Mouse (Mus musculus): ENCODE results near the gene Rpl11.

Rpl11 gene

GRCm38 (mm10) chr4:136070592-136070991 lies 17.4 kb upstream of the Rpl11 start:
- no peak for DNase-seq (ENCODE audit: low read depth)

- no peak for DNase-seq (ENCODE audit: low read depth)
These were observed 16.7 kb upstream of the Rpl11 start for GRCm38 (mm10) chr4:136069954-136070353.

- no peak for DNase-seq (ENCODE audit: low read depth)
These were observed 16.1 kb upstream of the Rpl11 start for GRCm38 (mm10) chr4:136069313-136069712.

GRCm38 (mm10) chr4:136063143-136063542 lies 9.9 kb upstream of the Rpl11 start:
- no peak for DNase-seq (ENCODE audit: low read depth)

GRCm38 (mm10) chr4:136059800-136060488 lies 6.7 kb upstream of the Rpl11 start:
- peak; percentile 60 for DNase-seq (ENCODE audit: low read depth)

- DNase-seq (ENCODE audit: low read depth): no peak
These were observed 4.7 kb upstream of the Rpl11 start for GRCm38 (mm10) chr4:136057916-136058315.

- no peak for DNase-seq (ENCODE audit: low read depth)
These were observed 2.8 kb upstream of the Rpl11 start for GRCm38 (mm10) chr4:136056030-136056429.

GRCm38 (mm10) chr4:136053843-136054242 lies 615 bp upstream of the Rpl11 start:
- no peak for DNase-seq (ENCODE audit: low read depth)

GRCm38 (mm10) chr4:136052534-136053246 lies 538 bp downstream of the Rpl11 start:
- DNase-seq (ENCODE audit: low read depth): no peak

- DNase-seq (ENCODE audit: low read depth): no peak
These were observed 1.2 kb downstream of the Rpl11 start for GRCm38 (mm10) chr4:136052060-136052459.

GRCm38 (mm10) chr4:136050226-136050625 lies 3.0 kb downstream of the Rpl11 start:
- no peak for DNase-seq (ENCODE audit: low read depth)

GRCm38 (mm10) chr4:136048291-136049032 lies 4.8 kb downstream of the Rpl11 start:
- DNase-seq (ENCODE audit: low read depth): no peak

GRCm38 (mm10) chr4:136047626-136048025 lies 5.6 kb downstream of the Rpl11 start:
- no peak for DNase-seq (ENCODE audit: low read depth)

- DNase-seq (ENCODE audit: low read depth): no peak
These were observed 6.3 kb downstream of the Rpl11 start for GRCm38 (mm10) chr4:136046888-136047287.

GRCm38 (mm10) chr4:136045091-136045490 lies 8.1 kb downstream of the Rpl11 start:
- DNase-seq (ENCODE audit: low read depth): no peak

GRCm38 (mm10) chr4:136043784-136044400 lies 9.3 kb downstream of the Rpl11 start:
- no peak for DNase-seq (ENCODE audit: low read depth)

- DNase-seq (ENCODE audit: low read depth): no peak
These were observed 18.1 kb downstream of the Rpl11 start for GRCm38 (mm10) chr4:136035078-136035477.

- no peak for DNase-seq (ENCODE audit: low read depth)
These were observed 20.0 kb downstream of the Rpl11 start for GRCm38 (mm10) chr4:136033231-136033630.

- no peak for DNase-seq (ENCODE audit: low read depth)
These were observed 22.0 kb downstream of the Rpl11 start for GRCm38 (mm10) chr4:136030968-136031909.

- DNase-seq (ENCODE audit: low read depth): no peak
These were observed 24.5 kb downstream of the Rpl11 start for GRCm38 (mm10) chr4:136028689-136029088.

GRCm38 (mm10) chr4:136028132-136028564 lies 25.1 kb downstream of the Rpl11 start:
- no peak for DNase-seq (ENCODE audit: low read depth)
